Mouse (Mus musculus) hindbrain, postnatal 0 days (tissue): Measurements from ENCODE around the gene Cwc25. TPM values are rescaled to one million over a fixed set of nuclear protein-coding genes. Genes with fewer than 3 reads are reported as not detected.

Experiments used
- ATAC-seq: fragments of 200-750 bp; cut with Nextera tagmentation; 2 replicates; pipeline ENCODE4 v1.8.0; 2017; ENCODE audit warnings: mild to moderate bottlenecking, moderate TSS enrichment, moderate library complexity
- DNase-seq: peaks from one replicate; pipeline ENCODE4 v3.0.0-alpha.2; 2015; ENCODE audit warnings: low spot score
- H3K27ac ChIP-seq: fragments of 300-500 bp; sonication (generic); 2 replicates; pipeline ENCODE4 v1.5.1; 2014; ENCODE audit warnings: mild to moderate bottlenecking
- H3K27me3 ChIP-seq: fragments of 300-500 bp; sonication (generic); 2 replicates; pipeline ENCODE4 v1.6.1; 2014; ENCODE audit warnings: low read length, mixed read lengths; ENCODE audit not compliant: insufficient read depth
- H3K36me3 ChIP-seq: fragments of 300-500 bp; sonication (generic); 2 replicates; pipeline ENCODE4 v1.6.1; 2014; ENCODE audit warnings: low read length, mixed read lengths; ENCODE audit not compliant: insufficient read depth
- H3K4me1 ChIP-seq: fragments of 300-500 bp; sonication (generic); 2 replicates; pipeline ENCODE4 v1.6.1; 2014; ENCODE audit warnings: antibody characterized with exemption, low read length, mixed read lengths; ENCODE audit not compliant: insufficient read depth
- H3K4me2 ChIP-seq: fragments of 300-500 bp; sonication (generic); 2 replicates; pipeline ENCODE4 v1.6.1; 2014; ENCODE audit warnings: low read depth, mild to moderate bottlenecking, low read length, moderate library complexity, mixed read lengths
- H3K4me3 ChIP-seq: fragments of 300-500 bp; sonication (generic); 2 replicates; pipeline ENCODE4 v1.5.1; 2014; ENCODE audit warnings: low read length
- H3K9ac ChIP-seq: fragments of 300-500 bp; sonication (generic); replicated peaks from 2 replicates; pipeline ENCODE4 v1.6.1; 2014; ENCODE audit warnings: mild to moderate bottlenecking, low read length, moderate library complexity, mixed read lengths
- H3K9me3 ChIP-seq: fragments of 300-500 bp; sonication (generic); 2 replicates; pipeline ENCODE4 v1.6.1; 2016; ENCODE audit warnings: low read length, mixed read lengths
- CTCF ChIP-seq: IDR thresholded peaks from 2 replicates; pipeline ENCODE4 v1.5.1; 2016; ENCODE audit warnings: antibody characterized with exemption, control low read depth, low read depth
- WGBS: fragments of 180-500 bp; shearing (Covaris S2); extraction: QIAGEN DNeasy Blood & Tissue Kit; methylation state at CpG from one replicate; pipeline ENCODE4 v1.1.7; 2014; 5-methylcytosine and 5-hydroxymethylcytosine counted together
- polyA plus RNA-seq: library from polyadenylated mRNA; unstranded; fragments of >200 nt; fragmentation: Nextera tagmentation; extraction: Ambion mirVana; gene quantifications from 2 replicates; pipeline ENCODE4 v1.2.1, GENCODE M21; 2015
- total RNA-seq: library from RNA; depleted of rRNA; stranded (reverse); fragments of >200 nt; gene quantifications from 2 replicates; pipeline ENCODE4 v1.2.3, GENCODE M21; 2014

Cwc25 gene
- total and polyA plus RNA-seq, 2 experiments from 2014 or later = 11.9 to 14.2 TPM

DNA sequence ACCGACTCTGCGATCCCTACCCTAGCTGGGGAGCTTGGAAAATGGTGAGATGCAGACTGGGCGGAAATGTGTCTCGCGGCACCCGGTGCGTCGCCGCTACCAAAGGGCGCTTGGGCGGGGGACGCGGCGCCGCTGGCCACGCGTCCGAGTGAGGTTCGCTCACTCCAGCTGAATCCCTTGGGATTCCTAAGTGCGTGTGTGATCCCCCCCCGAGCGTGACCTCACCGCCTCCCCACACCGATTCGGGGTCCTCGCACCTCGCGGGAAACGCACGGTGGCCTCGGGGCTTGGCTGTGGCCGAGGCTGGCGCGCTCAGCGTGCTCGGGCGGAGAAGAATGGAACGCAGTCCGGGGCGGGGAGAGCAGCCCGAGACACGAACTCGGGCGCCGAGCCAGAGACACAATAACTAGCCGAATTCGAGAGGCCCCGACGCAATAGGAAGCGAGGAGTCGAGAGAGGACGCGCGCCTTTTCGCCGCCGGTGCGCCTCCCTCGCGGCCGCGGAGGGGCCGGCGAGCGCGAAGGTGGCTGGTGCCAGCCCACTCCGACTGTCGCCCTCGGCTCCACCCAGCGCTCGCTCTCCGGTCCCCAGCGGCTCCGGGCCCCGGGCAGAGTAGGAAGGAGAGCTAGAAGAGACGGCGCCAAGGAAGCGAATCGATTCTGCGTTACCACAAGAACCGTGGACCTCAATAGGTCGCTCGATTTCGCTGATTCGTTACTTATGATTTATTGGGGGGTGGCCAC lies 66.2 kb downstream of the Cwc25 start, which contains the start of gene Pcgf2:
Gene Pcgf2 (minus strand): TSS at position 495 of the 743 bp plus-strand sequence.
- Histone ChIP-seq H3K9ac (peak within 1 kb of the TSS; percentile 97), H3K4me2 (peak within 1 kb of the TSS; percentile 88), H3K27ac (peak within 1 kb of the TSS; percentile 97), H3K27me3 (no peaks in the 10 kb centered on the region), H3K4me1 (peaks cover 43% of the 10 kb centered on the region), H3K9me3 (no peaks in the 10 kb centered on the region), H3K4me3 (peak within 1 kb of the TSS; percentile 74), H3K36me3 (no peaks in the 10 kb centered on the region; the same call in 1 of the 2 replicates)
- ATAC-seq (peak; percentile 9; the same call in 1 of the 2 replicates), DNase-seq (peak; percentile 86)
- no peak for TF ChIP-seq CTCF
- WGBS = 2% methylated on average over 84 of the region's 85 CpGs

DNA sequence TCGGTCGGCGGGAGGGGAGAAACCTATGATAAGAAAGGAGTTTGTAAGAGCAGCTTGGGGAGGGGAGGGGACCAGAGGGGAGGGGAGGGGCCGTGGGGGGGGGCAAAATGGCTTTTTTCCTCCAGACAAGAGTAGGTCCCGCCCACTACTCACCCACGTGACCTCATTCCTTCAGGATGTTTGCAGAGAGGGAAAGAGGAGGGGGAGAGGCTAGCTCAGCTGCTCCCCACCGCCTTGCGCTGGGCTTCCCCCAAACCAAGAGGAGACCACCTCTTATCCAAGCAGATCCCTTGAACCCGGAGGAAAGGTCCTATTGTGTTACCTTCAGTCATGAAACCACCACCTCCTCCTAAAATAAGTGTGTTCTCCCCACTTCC lies 66.7 kb downstream of the Cwc25 start:
- H3K27me3 ChIP-seq = no peaks in the 10 kb centered on the region
- peak; percentile 96 for DNase-seq
- TF ChIP-seq CTCF = no peak
- no peaks in the 10 kb centered on the region for H3K36me3 ChIP-seq
- H3K9me3 ChIP-seq = no peaks in the 10 kb centered on the region
- peaks cover 48% of the 10 kb centered on the region for H3K4me1 ChIP-seq
- peak overlapping the region; percentile 97 for H3K27ac ChIP-seq
- ATAC-seq = peak; percentile 41; the same call in 1 of the 2 replicates
- 0% methylated on average over 4 of the region's 9 CpGs for WGBS
- peak overlapping the region; percentile 74 for H3K4me3 ChIP-seq
- H3K9ac ChIP-seq = peak overlapping the region; percentile 97
- H3K4me2 ChIP-seq = peak overlapping the region; percentile 88

DNA sequence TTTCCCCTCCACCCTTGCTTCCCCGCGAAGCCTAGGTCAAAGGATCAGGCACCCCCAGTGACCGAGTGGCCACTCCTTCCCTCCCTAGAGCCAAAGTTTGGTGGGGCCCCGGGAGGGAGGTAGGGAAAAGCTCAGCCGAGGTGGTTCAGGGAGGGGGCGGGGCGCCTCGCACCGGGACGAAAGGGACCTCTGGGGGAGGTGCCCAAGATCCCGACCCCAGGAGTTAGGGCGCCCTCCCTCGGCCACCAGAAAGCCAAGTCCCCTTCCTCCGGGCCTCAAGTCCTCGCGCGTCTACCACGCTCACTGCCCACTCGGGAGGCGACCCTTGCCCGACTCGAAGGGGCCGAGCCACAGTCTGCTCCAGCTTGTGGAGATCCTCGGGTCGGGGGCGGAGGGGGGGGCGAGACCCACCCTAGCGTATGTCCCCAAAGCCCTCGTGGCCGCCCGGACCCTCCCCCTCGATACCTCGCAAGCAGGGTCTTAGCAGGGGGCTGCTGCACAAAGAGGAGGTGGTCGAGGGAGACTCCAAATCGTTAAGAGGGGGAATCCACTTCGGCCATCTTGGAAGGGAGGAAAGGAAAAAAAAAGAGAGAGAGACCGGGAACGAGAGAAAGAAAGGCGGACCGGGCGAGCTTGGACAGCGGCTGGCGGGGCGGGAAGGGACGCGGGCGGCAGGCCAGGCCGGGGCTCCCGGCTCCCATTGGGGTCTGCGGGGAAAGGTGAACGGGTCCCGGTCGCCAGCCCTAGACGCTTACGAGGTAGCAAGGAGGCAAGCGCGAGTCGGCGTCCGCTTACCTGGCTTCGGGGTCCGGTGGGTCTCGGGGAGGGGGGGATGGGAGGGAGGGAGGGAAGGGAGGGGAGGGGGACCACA lies 67.4 kb downstream of the Cwc25 start:
- peak overlapping the region; percentile 97 for H3K9ac ChIP-seq
- no peaks in the 10 kb centered on the region for H3K36me3 ChIP-seq
- TF ChIP-seq CTCF = peak; percentile 61
- H3K27me3 ChIP-seq = no peaks in the 10 kb centered on the region
- peak overlapping the region; percentile 97 for H3K27ac ChIP-seq
- H3K9me3 ChIP-seq = no peaks in the 10 kb centered on the region
- peaks cover 48% of the 10 kb centered on the region for H3K4me1 ChIP-seq
- DNase-seq (peak; percentile 79), ATAC-seq (no peak)
- peak overlapping the region; percentile 88 for H3K4me2 ChIP-seq
- peak overlapping the region; percentile 74 for H3K4me3 ChIP-seq
- WGBS = 2% methylated on average over 58 of the region's 63 CpGs

DNA sequence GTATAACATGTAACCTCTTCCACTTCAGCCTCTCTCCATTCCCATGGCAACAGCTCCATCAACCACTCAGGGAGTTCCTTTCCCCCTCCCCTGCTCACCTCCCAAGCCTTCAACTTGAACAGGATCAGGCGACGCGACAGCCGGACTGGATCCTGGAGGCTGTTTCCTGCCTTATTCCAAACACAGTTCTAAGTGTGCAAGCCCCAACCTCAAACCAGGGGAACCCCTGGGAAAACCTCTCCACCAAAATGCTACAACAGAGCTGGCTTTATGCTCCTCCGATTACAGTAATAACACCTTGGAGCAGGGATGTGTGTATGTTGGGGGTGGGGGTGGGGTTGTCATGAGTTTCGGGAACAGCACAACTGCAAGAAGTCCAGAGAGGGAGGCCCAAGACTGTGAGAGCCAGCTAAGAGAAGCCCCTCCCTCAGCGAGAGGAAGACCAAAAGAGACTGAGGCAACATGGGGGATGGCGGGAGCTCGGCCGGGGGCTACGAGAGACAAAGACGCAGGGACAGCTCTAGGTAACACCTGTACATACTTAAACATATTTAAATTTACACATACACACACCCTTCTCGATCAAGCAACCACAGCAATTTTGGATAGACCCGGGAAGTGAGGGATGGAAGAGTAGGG lies 68.3 kb downstream of the Cwc25 start:
- Histone ChIP-seq H3K4me3 (peak overlapping the region; percentile 74), H3K36me3 (no peaks in the 10 kb centered on the region), H3K27ac (peak overlapping the region; percentile 97), H3K9me3 (no peaks in the 10 kb centered on the region), H3K9ac (peak overlapping the region; percentile 97), H3K4me1 (peaks cover 47% of the 10 kb centered on the region), H3K27me3 (no peaks in the 10 kb centered on the region), H3K4me2 (peak overlapping the region; percentile 88)
- TF ChIP-seq CTCF = no peak
- ATAC-seq (no peak), DNase-seq (peak; percentile 46)
- WGBS = 2% methylated on average over 14 of the region's 14 CpGs

DNA sequence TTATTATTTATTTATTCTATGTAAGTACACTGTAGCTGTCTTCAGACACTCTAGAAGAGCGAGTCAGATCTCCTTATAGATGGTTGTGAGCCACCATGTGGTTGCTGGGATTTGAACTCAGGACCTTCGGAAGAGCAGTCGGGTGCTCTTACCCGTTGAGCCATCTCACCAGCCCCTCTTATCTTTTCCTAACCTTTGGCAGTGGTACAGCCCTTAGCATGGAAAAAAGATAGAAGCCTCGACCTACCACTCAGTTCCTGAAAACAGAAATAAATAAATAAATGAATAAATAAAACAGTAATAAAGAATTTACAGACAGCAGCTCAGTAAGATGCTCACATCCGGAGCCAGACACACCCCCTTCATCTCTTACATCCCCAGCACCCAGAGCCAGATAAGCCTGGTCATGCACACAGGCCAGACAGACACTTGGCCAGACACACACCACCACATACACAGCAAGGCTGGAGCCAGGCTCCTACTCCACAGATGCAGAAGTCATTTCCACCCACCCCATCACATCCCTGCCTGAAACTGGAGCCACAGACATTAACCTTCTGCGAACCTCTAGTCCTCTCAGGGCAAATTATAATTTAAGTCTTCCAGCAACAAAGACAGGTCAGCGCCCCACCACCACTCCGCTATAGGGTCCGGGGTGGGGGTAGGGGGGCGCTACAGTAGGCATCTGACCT lies 69.0 kb downstream of the Cwc25 start:
- 43% methylated on average over 11 of the region's 11 CpGs for WGBS
- ATAC-seq = no peak
- Histone ChIP-seq H3K27ac (peak overlapping the region; percentile 97; the same call in 1 of the 2 replicates), H3K27me3 (no peaks in the 10 kb centered on the region), H3K9me3 (no peaks in the 10 kb centered on the region), H3K9ac (peak overlapping the region; percentile 97; the same call in 1 of the 2 replicates), H3K4me1 (peaks cover 47% of the 10 kb centered on the region), H3K4me3 (peak overlapping the region; percentile 74), H3K4me2 (peak overlapping the region; percentile 88), H3K36me3 (peaks cover under 1% of the 10 kb centered on the region; the same call in 1 of the 2 replicates)
- no peak for DNase-seq
- no peak for TF ChIP-seq CTCF

DNA sequence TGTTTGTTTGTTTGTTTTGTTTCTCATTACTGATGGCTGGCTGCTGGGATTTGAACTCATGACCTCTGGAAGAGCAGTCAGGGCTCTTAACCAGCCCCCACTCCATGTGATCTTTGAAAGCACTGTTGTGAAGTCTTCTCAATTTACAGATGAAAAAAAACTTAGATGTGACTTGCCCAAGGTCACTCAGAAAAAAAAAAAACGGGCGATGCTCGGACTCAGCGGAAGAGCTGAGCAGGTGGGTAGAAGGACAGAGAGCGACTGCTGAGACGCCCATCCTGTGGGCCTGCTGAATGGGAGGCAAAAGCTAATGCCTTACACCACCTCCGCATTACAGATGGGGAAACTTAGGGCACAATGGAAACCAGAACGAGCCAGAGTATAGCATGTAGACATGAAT lies 69.7 kb downstream of the Cwc25 start:
- Histone ChIP-seq H3K36me3 (peaks cover 8% of the 10 kb centered on the region; the same call in 1 of the 2 replicates), H3K9ac (no peak overlapping the region), H3K4me3 (no peak overlapping the region), H3K4me2 (peak overlapping the region; percentile 88; the same call in 1 of the 2 replicates), H3K4me1 (peaks cover 43% of the 10 kb centered on the region), H3K27me3 (no peaks in the 10 kb centered on the region), H3K27ac (no peak overlapping the region), H3K9me3 (no peaks in the 10 kb centered on the region)
- ATAC-seq (no peak), DNase-seq (no peak)
- WGBS = 64% methylated on average over 8 of the region's 8 CpGs
- no peak for TF ChIP-seq CTCF
